Mouse (Mus musculus): ENCODE results near the gene Card14.
"Not testable (repeated sequence)": the region's sequence is repeated elsewhere in the genome, so short reads cannot be mapped to it uniquely, and the experiment has no call there.

The Card14 gene

GRCm38 (mm10) chr11:119355443-119356385, 48.1 kb downstream of the Card14 start, which contains the start of the genes Sgsh and Slc26a11:
Gene Sgsh (minus strand): TSS chr11:119355536.
Gene Slc26a11 (plus strand): TSS chr11:119355557.
- peak; percentile 42 to 76 for DNase-seq (ENCODE audit: low read depth in 1 of 2, low spot score in 2 of 2)

GRCm38 (mm10) chr11:119359089-119359488, 51.5 kb downstream of the Card14 start:
- DNase-seq (ENCODE audit: low read depth in 1 of 2, low spot score in 2 of 2) = no peak

GRCm38 (mm10) chr11:119362769-119363533, 55.4 kb downstream of the Card14 start:
- no peak for DNase-seq (ENCODE audit: low read depth in 1 of 2, low spot score in 2 of 2)

- DNase-seq (ENCODE audit: low read depth in 1 of 2, low spot score in 2 of 2) = peak in 1 of 2 experiments; percentile 52
Measured at GRCm38 (mm10) chr11:119363534-119364145, 56.1 kb downstream of the Card14 start.

- no peak for DNase-seq (ENCODE audit: low read depth in 1 of 2, low spot score in 2 of 2)
Measured at GRCm38 (mm10) chr11:119375425-119375824, 67.9 kb downstream of the Card14 start.

- peak in 1 of 2 experiments; percentile 26 for DNase-seq (ENCODE audit: low read depth in 1 of 2, low spot score in 2 of 2)
Measured at GRCm38 (mm10) chr11:119377326-119377725, 69.8 kb downstream of the Card14 start.

- DNase-seq (ENCODE audit: low read depth in 1 of 2, low spot score in 2 of 2) = no peak
Measured at GRCm38 (mm10) chr11:119378551-119378950, 71.0 kb downstream of the Card14 start.

- no peak for DNase-seq (ENCODE audit: low read depth in 1 of 2, low spot score in 2 of 2)
Measured at GRCm38 (mm10) chr11:119381631-119382337, 74.2 kb downstream of the Card14 start.

- no peak for DNase-seq (ENCODE audit: low read depth in 1 of 2, low spot score in 2 of 2)
Measured at GRCm38 (mm10) chr11:119382338-119382850, 74.8 kb downstream of the Card14 start.

- no peak for DNase-seq (ENCODE audit: low read depth in 1 of 2, low spot score in 2 of 2)
Measured at GRCm38 (mm10) chr11:119384904-119385303, 77.3 kb downstream of the Card14 start.

GRCm38 (mm10) chr11:119386306-119386705, 78.7 kb downstream of the Card14 start:
- DNase-seq (ENCODE audit: low read depth in 1 of 2, low spot score in 2 of 2) = no peak

- not testable (repeated sequence) for DNase-seq (ENCODE audit: low read depth in 1 of 2, low spot score in 2 of 2)
Measured at GRCm38 (mm10) chr11:119387273-119387672, 79.7 kb downstream of the Card14 start.

GRCm38 (mm10) chr11:119389851-119390270, 82.3 kb downstream of the Card14 start:
- DNase-seq (ENCODE audit: low read depth in 1 of 2, low spot score in 2 of 2) = peak in 1 of 2 experiments; percentile 64

- DNase-seq (ENCODE audit: low read depth in 1 of 2, low spot score in 2 of 2) = peak; percentile 46 to 65
Measured at GRCm38 (mm10) chr11:119390271-119391231, 83.0 kb downstream of the Card14 start.

GRCm38 (mm10) chr11:119391386-119392000, 83.9 kb downstream of the Card14 start:
- no peak for DNase-seq (ENCODE audit: low read depth in 1 of 2, low spot score in 2 of 2)

- DNase-seq (ENCODE audit: low read depth in 1 of 2, low spot score in 2 of 2) = peak in 1 of 2 experiments; percentile 37
Measured at GRCm38 (mm10) chr11:119392001-119392614, 84.5 kb downstream of the Card14 start.

- DNase-seq (ENCODE audit: low read depth in 1 of 2, low spot score in 2 of 2) = peak; percentile 33 to 59
Measured at GRCm38 (mm10) chr11:119392800-119393482, 85.4 kb downstream of the Card14 start, which contains the start of gene Rnf213. Gene Rnf213 (plus strand): TSS chr11:119393100.

- no peak for DNase-seq (ENCODE audit: low read depth in 1 of 2, low spot score in 2 of 2)
Measured at GRCm38 (mm10) chr11:119393483-119393804, 85.9 kb downstream of the Card14 start.

Measured in monocyte, adult 2 months (primary cell).